Mouse (Mus musculus) limb, embryonic 14.5 days (tissue): Measurements from ENCODE around the gene Cpn1. TPM values are rescaled to one million over a fixed set of nuclear protein-coding genes. Genes with fewer than 3 reads are reported as not detected.

Source experiments
- ATAC-seq: fragments of 200-750 bp; cut with Nextera tagmentation; 2 replicates; pipeline ENCODE4 v1.8.0; 2017; ENCODE audit warnings: low read depth, moderate number of reproducible peaks, moderate TSS enrichment; ENCODE audit not compliant: low FRiP score
- DNase-seq: peaks from one replicate; pipeline ENCODE4 v3.0.0-alpha.2; 2015; ENCODE audit warnings: low spot score
- H3K27ac ChIP-seq: fragments of 300-500 bp; sonication (generic); replicated peaks from 2 replicates; pipeline ENCODE4 v1.5.1; 2014; ENCODE audit warnings: low read depth, mild to moderate bottlenecking, low read length, moderate library complexity, mixed read lengths
- H3K27me3 ChIP-seq: fragments of 300-500 bp; sonication (generic); 2 replicates; pipeline ENCODE4 v1.6.1; 2014; ENCODE audit warnings: low read length, mixed read lengths; ENCODE audit not compliant: control insufficient read depth, insufficient read depth
- H3K36me3 ChIP-seq: fragments of 300-500 bp; sonication (generic); 2 replicates; pipeline ENCODE4 v1.6.1; 2014; ENCODE audit warnings: mild to moderate bottlenecking, low read length, moderate library complexity, mixed read lengths; ENCODE audit not compliant: control insufficient read depth, insufficient read depth
- H3K4me1 ChIP-seq: fragments of 300-500 bp; sonication (generic); 2 replicates; pipeline ENCODE4 v1.6.1; 2014; ENCODE audit warnings: antibody characterized with exemption, low read length, mixed read lengths; ENCODE audit not compliant: control insufficient read depth, insufficient read depth
- H3K4me2 ChIP-seq: fragments of 300-500 bp; sonication (generic); replicated peaks from 2 replicates; pipeline ENCODE4 v1.6.1; 2014; ENCODE audit warnings: low read depth, mild to moderate bottlenecking, low read length, moderate library complexity; ENCODE audit not compliant: severe bottlenecking
- H3K4me3 ChIP-seq: fragments of 300-500 bp; sonication (generic); replicated peaks from 2 replicates; pipeline ENCODE4 v1.5.1; 2014; ENCODE audit warnings: low read length
- H3K9ac ChIP-seq: fragments of 300-500 bp; sonication (generic); 2 replicates; pipeline ENCODE4 v1.6.1; 2014; ENCODE audit warnings: mild to moderate bottlenecking, low read depth, low read length, moderate library complexity; ENCODE audit not compliant: severe bottlenecking
- H3K9me3 ChIP-seq: fragments of 300-500 bp; sonication (generic); 2 replicates; pipeline ENCODE4 v1.6.1; 2016; ENCODE audit warnings: low read length; ENCODE audit not compliant: control insufficient read depth
- POLR2A ChIP-seq: fragments of 200-500 bp; IDR thresholded peaks from 2 replicates; pipeline ENCODE4 v1.8.0; 2012; ENCODE audit warnings: inconsistent platforms, mild to moderate bottlenecking, moderate library complexity, borderline replicate concordance; ENCODE audit not compliant: insufficient read depth, insufficient read length; ENCODE audit errors: extremely low read depth
- WGBS: fragments of 180-500 bp; shearing (Covaris S2); extraction: QIAGEN DNeasy Blood & Tissue Kit; methylation state at CpG from one replicate; pipeline ENCODE4 v1.1.7; 2014; 5-methylcytosine and 5-hydroxymethylcytosine counted together
- polyA plus RNA-seq, 2 experiments: library from polyadenylated mRNA; depleted of rRNA in 1 of 2; stranded (reverse) in 1 of 2; unstranded in 1 of 2; fragments of >200 nt; fragmentation: Nextera tagmentation in 1 of 2; extraction: Ambion mirVana in 1 of 2; gene quantifications; 2 replicates each; pipeline versions ENCODE4 v1.2.1 to v1.2.3; 2012 to 2014

Cpn1 gene
- polyA plus RNA-seq, 2 experiments = 0.14 to 0.19 TPM

DNA sequence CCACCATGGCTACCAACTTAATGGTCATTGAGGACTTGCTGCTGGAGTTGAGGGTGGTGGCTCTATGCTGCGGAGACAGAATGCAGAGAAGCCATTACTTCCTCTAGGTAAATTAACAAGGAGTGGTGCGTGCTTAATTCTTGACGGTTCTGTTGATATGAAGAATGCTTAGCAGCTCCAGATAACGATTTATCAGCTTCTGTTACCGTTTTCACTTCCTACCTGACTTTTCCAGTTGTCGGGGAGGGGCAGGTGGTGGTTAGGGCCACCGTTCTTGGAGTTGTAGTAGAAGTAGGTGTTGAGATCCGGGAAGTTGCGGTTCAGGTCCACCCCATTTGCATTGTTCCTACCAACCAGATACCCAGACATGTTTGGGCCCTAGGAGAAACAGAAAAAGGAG, 12.6 kb downstream of the Cpn1 start:
- no peak for TF ChIP-seq POLR2A
- 86% methylated on average over 9 of the region's 9 CpGs for WGBS
- H3K4me3 ChIP-seq = no peak overlapping the region
- no peaks in the 10 kb centered on the region for H3K27me3 ChIP-seq
- ATAC-seq (no peak), DNase-seq (no peak)
- H3K36me3 ChIP-seq = no peaks in the 10 kb centered on the region
- H3K9me3 ChIP-seq = no peaks in the 10 kb centered on the region
- H3K27ac ChIP-seq = no peak overlapping the region
- H3K4me1 ChIP-seq = no peaks in the 10 kb centered on the region
- H3K9ac ChIP-seq = no peak overlapping the region
- H3K4me2 ChIP-seq = no peak overlapping the region

DNA sequence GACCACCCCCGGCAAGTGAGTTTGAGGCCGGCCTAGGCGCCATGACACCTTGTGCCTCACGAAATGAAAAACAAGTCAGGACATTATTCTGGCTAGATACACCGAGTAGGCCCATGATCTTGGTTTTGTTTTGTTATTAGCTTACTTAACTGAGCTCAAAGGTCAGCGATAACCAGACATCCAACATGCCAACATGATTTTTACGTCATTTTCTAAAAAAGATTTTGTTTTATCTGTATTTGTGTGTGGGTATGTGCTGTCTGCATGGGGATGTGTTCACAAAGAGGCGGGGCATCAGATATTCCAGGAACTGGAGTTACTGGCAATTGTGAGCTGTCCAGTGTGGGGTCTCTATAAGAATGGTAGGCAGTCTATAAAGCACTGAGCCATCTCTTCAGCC, 14.2 kb downstream of the Cpn1 start:
- no peaks in the 10 kb centered on the region for H3K9me3 ChIP-seq

DNA sequence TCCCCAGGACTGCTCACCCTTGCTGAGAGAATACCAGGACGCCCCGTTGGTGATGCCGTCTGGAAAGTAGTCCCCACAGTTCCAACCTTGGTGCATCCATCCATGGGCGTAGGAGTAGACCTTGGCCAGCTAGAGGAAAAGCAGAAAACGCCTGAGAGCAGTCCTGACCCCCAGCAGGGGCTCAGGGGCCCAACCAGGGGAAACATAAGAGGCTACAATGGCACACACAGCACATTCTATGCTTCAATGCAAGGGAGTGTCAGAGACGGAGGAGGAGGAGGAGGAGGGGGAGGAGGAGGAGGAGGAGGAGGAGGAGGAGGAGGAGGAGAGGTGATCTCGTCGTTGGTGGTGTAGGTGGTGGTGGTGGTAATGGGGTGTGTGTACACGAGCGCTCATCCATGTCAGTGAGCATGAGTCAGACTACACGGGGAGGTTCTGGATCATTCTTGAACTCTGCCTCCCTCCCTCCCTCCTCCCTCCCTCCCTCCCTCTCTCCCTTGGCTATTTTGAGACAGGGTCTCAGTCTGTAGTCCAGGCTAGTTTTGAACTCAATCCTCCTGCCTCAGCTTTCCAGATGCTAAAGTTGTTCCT, 17.8 kb downstream of the Cpn1 start:
- Histone ChIP-seq H3K36me3 (no peaks in the 10 kb centered on the region), H3K9me3 (no peaks in the 10 kb centered on the region), H3K9ac (no peak overlapping the region), H3K27me3 (no peaks in the 10 kb centered on the region), H3K4me2 (no peak overlapping the region), H3K4me3 (no peak overlapping the region), H3K4me1 (0 out of 2 replicates have a peak, but pooled peaks cover 3% of the 10 kb centered on the region), H3K27ac (no peak overlapping the region)
- 60% methylated on average over 8 of the region's 11 CpGs for WGBS
- ATAC-seq (no peak), DNase-seq (no peak)
- TF ChIP-seq POLR2A = no peak

More for the DNA sequence above, 14.2 kb downstream of the Cpn1 start:
- no peak overlapping the region for H3K4me2 ChIP-seq
- DNase-seq (no peak), ATAC-seq (no peak)
- H3K27ac ChIP-seq = no peak overlapping the region
- H3K9ac ChIP-seq = no peak overlapping the region
- no peaks in the 10 kb centered on the region for H3K27me3 ChIP-seq
- no peak for TF ChIP-seq POLR2A
- no peaks in the 10 kb centered on the region for H3K4me1 ChIP-seq
- WGBS = 93% methylated on average over 8 of the region's 8 CpGs
- no peak overlapping the region for H3K4me3 ChIP-seq
- no peaks in the 10 kb centered on the region for H3K36me3 ChIP-seq

DNA sequence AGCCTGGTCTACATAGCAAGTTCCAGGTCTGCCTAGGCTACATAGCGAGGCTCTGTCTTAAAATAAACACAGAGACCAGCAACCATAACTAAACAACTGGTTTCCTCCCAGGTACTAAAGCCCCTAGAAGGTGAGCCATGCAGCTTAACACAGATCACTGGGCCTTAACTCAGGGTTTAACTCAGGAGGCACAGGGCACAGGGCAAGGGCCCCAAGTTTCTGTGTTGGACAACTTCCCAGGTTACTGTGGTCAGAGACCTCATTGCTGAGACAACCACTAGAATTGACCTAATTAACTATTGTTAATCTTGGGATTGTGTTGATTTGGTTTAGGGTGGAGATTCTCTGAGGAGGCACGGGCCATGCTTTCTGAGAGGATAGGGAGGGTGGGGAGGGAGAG, 19.9 kb downstream of the Cpn1 start:
- no peak for TF ChIP-seq POLR2A
- no peak for ATAC-seq
- Histone ChIP-seq H3K4me3 (no peak overlapping the region), H3K27ac (no peak overlapping the region), H3K27me3 (no peaks in the 10 kb centered on the region), H3K9me3 (no peaks in the 10 kb centered on the region), H3K4me1 (0 out of 2 replicates have a peak, but pooled peaks cover 3% of the 10 kb centered on the region), H3K36me3 (no peaks in the 10 kb centered on the region), H3K9ac (no peak overlapping the region), H3K4me2 (no peak overlapping the region)
- 90% methylated on average over 2 of the region's 2 CpGs for WGBS
- no peak for DNase-seq

DNA sequence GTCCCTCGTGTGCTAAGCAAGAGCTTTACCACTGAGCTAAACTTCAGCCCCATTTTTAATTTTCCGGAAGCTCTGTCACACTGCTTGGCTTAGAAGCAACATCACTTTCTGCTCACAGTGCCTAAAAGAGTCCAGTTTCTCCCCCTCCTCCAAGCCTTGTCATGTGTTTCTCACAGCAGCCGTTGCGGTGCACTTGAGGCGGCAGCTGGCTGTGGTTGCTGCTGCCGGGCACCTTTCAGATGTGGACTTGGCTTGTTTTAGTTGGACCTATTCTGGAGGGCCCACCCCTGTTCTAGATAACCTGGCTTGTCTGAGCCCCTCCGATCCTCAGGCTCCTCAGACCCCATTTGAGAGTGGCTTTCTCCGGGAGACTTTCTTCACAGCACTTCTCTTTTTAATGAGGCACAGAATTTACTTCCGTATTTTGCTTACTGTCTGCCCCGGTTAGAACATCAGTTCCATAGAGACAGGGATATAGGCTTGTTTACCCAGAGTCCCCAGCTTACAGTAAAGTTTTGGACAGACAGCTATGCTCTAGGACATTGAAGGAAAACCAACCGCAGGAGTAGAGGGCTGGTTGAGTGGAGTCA, 20.8 kb downstream of the Cpn1 start:
- no peak overlapping the region for H3K4me2 ChIP-seq

More for the DNA sequence above, 20.8 kb downstream of the Cpn1 start:
- Histone ChIP-seq H3K4me1 (0 out of 2 replicates have a peak, but pooled peaks cover 3% of the 10 kb centered on the region), H3K4me3 (no peak overlapping the region), H3K36me3 (no peaks in the 10 kb centered on the region), H3K9me3 (no peaks in the 10 kb centered on the region), H3K27ac (no peak overlapping the region), H3K9ac (no peak overlapping the region), H3K27me3 (no peaks in the 10 kb centered on the region)
- 68% methylated on average over 11 of the region's 11 CpGs for WGBS
- DNase-seq = no peak
- TF ChIP-seq POLR2A = no peak
- ATAC-seq = no peak
